Mouse (Mus musculus) intestine, embryonic 16.5 days (tissue): ENCODE measurements around the gene Bex1. TPM values are rescaled to one million over a fixed set of nuclear protein-coding genes. Genes with fewer than 3 reads are reported as not detected.
A peak's percentile ranks its signal among the peaks of the same experiment; 100 is the strongest.

Experiments used
- ATAC-seq: fragments of 200-750 bp; cut with Nextera tagmentation; 2 replicates; pipeline ENCODE4 v1.8.0; 2017; ENCODE audit warnings: moderate TSS enrichment, moderate library complexity
- H3K27ac ChIP-seq: fragments of 300-500 bp; sonication (generic); 2 replicates; pipeline ENCODE4 v1.5.1; 2014; ENCODE audit warnings: mild to moderate bottlenecking, low read length
- H3K27me3 ChIP-seq: fragments of 300-500 bp; sonication (generic); replicated peaks from 2 replicates; pipeline ENCODE4 v1.6.1; 2014; ENCODE audit warnings: low read length, control low read depth, mixed read lengths; ENCODE audit not compliant: control insufficient read depth, insufficient read depth
- H3K36me3 ChIP-seq: fragments of 300-500 bp; sonication (generic); 2 replicates; pipeline ENCODE4 v1.6.1; 2014; ENCODE audit warnings: low read length, control low read depth; ENCODE audit not compliant: control insufficient read depth, insufficient read depth
- H3K4me1 ChIP-seq: fragments of 300-500 bp; sonication (generic); 2 replicates; pipeline ENCODE4 v1.6.1; 2014; ENCODE audit warnings: low read length, control low read depth, mixed read lengths; ENCODE audit not compliant: control insufficient read depth, insufficient read depth
- H3K4me2 ChIP-seq: fragments of 300-500 bp; sonication (generic); 2 replicates; pipeline ENCODE4 v1.6.1; 2014; ENCODE audit warnings: low read depth, low read length, control low read depth
- H3K4me3 ChIP-seq: fragments of 300-500 bp; sonication (generic); 2 replicates; pipeline ENCODE4 v1.5.1; 2014; ENCODE audit warnings: mild to moderate bottlenecking, low read length
- H3K9ac ChIP-seq: fragments of 300-500 bp; sonication (generic); 2 replicates; pipeline ENCODE4 v1.6.1; 2014; ENCODE audit warnings: low read depth, low read length
- H3K9me3 ChIP-seq: fragments of 300-500 bp; sonication (generic); 2 replicates; pipeline ENCODE4 v1.6.1; 2016; ENCODE audit warnings: low read length, control low read depth; ENCODE audit not compliant: control insufficient read depth
- WGBS: fragments of 180-500 bp; shearing (Covaris S2); extraction: QIAGEN DNeasy Blood & Tissue Kit; methylation state at CpG from one replicate; pipeline ENCODE4 v1.1.7; 2014; 5-methylcytosine and 5-hydroxymethylcytosine counted together
- polyA plus RNA-seq: library from polyadenylated mRNA; unstranded; fragments of >200 nt; fragmentation: Nextera tagmentation; extraction: Ambion mirVana; gene quantifications from 2 replicates; pipeline ENCODE4 v1.2.1, GENCODE M21; 2015

The Bex1 gene
- polyA plus RNA-seq, 1 experiment from 2014 or later = 167 TPM

DNA sequence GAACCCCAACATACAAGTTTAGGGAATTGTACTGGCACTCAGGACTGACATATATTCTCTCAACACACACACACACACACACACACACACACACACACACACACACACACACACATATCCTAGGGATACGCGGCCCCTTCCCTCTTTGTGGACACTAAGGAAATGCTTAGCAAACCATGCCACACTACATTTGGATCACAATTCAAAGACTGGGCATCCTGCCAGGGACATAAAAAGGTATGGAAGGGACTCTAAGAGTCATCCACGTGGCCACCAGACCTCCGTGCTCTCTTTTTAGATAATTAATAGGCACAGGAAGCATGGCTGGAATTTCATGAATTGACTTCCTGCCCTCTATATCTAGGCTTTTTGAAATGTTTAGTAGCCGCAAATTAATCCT, 12.5 kb upstream of the Bex1 start:
- H3K4me3 ChIP-seq = no peak overlapping the region
- H3K4me2 ChIP-seq = no peak overlapping the region
- H3K36me3 ChIP-seq = no peaks in the 10 kb centered on the region
- H3K27ac ChIP-seq = no peak overlapping the region
- WGBS = 41% methylated on average over 5 of the region's 5 CpGs
- no peak for ATAC-seq
- H3K9ac ChIP-seq = no peak overlapping the region
- H3K9me3 ChIP-seq = no peaks in the 10 kb centered on the region
- no peaks in the 10 kb centered on the region for H3K27me3 ChIP-seq
- H3K4me1 ChIP-seq = no peaks in the 10 kb centered on the region

DNA sequence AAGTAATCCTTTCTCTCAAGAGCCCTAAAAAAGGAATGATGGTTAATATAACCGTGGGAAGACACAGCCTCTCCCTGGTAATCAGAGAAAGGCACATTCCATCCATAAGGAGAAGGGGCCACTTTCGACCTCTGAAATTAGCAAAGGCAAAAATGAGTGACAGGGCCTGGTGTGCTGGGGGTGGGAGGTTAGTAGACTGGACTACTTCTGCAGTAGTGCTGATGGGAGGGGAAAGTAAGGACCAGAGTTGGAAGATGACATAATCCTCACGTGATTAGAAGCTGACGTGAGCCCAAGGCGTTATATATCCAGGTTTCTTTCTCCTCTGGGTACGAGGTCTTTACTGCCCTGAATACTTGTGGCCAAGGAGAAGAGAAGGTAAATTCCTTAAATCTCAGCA, 8.4 kb upstream of the Bex1 start:
- Histone ChIP-seq H3K4me3 (no peak overlapping the region), H3K36me3 (no peaks in the 10 kb centered on the region), H3K27ac (no peak overlapping the region), H3K4me2 (no peak overlapping the region), H3K9me3 (no peaks in the 10 kb centered on the region), H3K9ac (no peak overlapping the region), H3K4me1 (no peaks in the 10 kb centered on the region), H3K27me3 (no peaks in the 10 kb centered on the region)
- no peak for ATAC-seq
- 80% methylated on average over 6 of the region's 6 CpGs for WGBS

DNA sequence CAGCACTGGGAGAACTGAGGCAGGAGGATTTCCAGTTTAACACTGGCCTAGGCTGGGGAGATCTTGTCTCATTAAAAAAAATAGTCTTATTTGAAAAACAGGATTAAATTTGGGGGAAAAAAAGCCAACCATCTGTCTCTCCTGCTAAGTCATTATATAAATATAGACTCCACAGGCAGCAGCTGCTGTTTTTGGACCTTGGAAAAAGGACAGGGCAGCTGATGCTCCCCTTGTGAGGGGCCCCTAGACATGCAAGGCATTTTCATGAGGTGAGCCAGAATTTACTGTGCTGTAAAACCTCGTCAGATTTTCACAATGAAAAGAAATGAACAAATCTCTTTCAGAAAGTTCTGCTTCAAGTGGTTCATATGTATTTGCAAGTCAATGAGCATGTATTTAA, 990 bp upstream of the Bex1 start:
- Histone ChIP-seq H3K4me1 (no peaks in the 10 kb centered on the region), H3K4me3 (no peak overlapping the region), H3K27ac (no peak overlapping the region), H3K27me3 (no peaks in the 10 kb centered on the region), H3K9me3 (no peaks in the 10 kb centered on the region), H3K36me3 (no peaks in the 10 kb centered on the region), H3K9ac (no peak overlapping the region), H3K4me2 (no peak overlapping the region)
- no peak for ATAC-seq
- WGBS = 45% methylated on average over 1 of the region's 1 CpGs

DNA sequence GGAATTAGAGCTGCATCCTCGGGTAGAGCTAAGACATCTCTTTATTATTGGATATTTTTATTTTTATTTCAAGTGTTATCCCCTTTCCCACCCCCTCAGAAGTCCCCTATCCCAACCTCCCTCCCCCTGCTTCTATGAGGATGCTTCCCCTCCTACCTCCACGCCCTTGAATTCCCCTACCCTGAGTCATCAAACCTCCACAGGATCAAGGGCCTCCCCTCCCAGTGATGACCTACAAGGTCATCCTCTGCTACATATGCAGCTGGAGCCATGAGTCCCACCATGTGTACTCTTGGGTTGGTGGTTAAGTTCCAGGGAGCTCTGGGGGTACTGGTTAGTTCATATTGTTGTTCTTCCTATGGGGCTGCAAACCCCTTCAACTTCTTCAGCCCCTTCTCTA, 1.9 kb downstream of the Bex1 start:
- Histone ChIP-seq H3K9ac (no peak overlapping the region), H3K9me3 (no peaks in the 10 kb centered on the region), H3K4me3 (no peak overlapping the region), H3K4me1 (no peaks in the 10 kb centered on the region), H3K36me3 (no peaks in the 10 kb centered on the region), H3K4me2 (no peak overlapping the region), H3K27me3 (no peaks in the 10 kb centered on the region), H3K27ac (no peak overlapping the region)
- 57% methylated on average over 2 of the region's 2 CpGs for WGBS
- ATAC-seq = no peak

DNA sequence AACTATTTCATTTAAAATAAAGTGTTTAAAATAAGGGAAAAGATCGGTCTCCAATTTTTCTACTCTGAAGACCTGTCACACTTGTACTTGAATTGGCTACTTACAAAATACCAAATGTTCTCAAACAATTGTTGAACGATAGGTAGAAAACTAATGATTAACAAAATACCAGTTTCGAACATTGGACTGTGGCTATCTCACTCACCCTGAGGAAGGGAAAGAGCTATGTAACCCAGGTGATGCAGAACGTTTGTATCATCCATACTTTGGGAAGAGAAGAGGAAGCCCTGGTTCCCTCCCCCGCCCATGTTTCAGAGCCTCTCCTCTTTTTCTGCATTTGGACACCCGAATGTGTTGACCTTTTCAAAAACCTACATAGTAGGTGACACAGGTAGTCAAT, 10.9 kb downstream of the Bex1 start:
- no peaks in the 10 kb centered on the region for H3K9me3 ChIP-seq
- peak; percentile 67 for ATAC-seq
- H3K27me3 ChIP-seq = no peaks in the 10 kb centered on the region

DNA sequence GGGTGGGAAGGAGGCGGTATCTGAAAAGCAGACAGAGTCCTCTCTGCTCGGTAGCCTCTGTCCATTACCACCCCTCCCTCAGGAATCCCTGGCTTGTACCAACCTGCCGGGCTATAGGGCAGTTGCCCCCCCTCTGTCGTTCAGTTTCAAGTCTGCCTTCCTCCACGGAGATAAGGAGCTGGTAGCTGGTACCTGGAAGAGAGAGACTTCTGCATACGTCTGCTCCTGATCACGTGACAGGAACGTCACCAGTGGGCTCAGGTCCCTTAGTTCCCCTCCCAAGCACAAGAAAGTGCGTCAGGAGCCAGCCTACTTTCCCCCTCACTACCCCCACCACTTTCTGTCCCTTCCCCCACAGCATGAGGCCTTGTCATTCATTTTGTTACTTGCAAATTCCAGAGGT, 11.6 kb downstream of the Bex1 start, which contains the start of gene Tceal5:
TSS of gene Tceal5 (minus strand) at position 213 of the 403 bp plus-strand sequence.
- Histone ChIP-seq H3K9ac (peak within 1 kb of the TSS; percentile 49; the same call in 1 of the 2 replicates), H3K4me3 (peak within 1 kb of the TSS; percentile 47), H3K27ac (no peak within 1 kb of the TSS), H3K27me3 (no peaks in the 10 kb centered on the region), H3K4me1 (no peaks in the 10 kb centered on the region), H3K36me3 (no peaks in the 10 kb centered on the region), H3K4me2 (peak within 1 kb of the TSS; percentile 53), H3K9me3 (no peaks in the 10 kb centered on the region)
- 13% methylated on average over 9 of the region's 9 CpGs for WGBS
- ATAC-seq = peak; percentile 78

More for the DNA sequence above, 10.9 kb downstream of the Bex1 start:
- Histone ChIP-seq H3K4me1 (no peaks in the 10 kb centered on the region), H3K4me2 (no peak overlapping the region), H3K9ac (no peak overlapping the region), H3K27ac (no peak overlapping the region), H3K4me3 (no peak overlapping the region), H3K36me3 (no peaks in the 10 kb centered on the region)
- WGBS = 70% methylated on average over 6 of the region's 6 CpGs

DNA sequence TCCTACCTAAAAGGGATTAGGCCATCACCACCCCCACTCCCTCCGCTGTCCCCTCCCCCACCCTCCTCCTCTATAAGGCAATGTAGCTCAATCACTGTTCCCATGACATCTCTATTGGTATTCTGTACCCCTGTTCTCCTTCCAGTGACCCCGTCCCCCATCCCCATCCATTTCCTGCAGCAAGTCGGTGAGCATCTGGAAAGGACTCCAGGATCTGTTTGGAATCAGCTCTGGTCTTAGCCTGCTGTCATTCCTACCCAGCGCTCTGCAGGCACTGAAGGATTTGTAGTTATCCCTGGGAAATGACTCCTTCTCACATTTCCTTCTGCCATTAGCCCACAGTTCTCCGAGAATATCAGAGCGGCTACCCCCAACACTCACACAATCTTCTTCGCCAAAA, 12.1 kb downstream of the Bex1 start:
- H3K4me2 ChIP-seq = peak overlapping the region; percentile 53
- no peaks in the 10 kb centered on the region for H3K9me3 ChIP-seq
- peak overlapping the region; percentile 47 for H3K4me3 ChIP-seq
- H3K4me1 ChIP-seq = no peaks in the 10 kb centered on the region
- WGBS = 16% methylated on average over 7 of the region's 7 CpGs
- no peaks in the 10 kb centered on the region for H3K36me3 ChIP-seq
- peak; percentile 45 for ATAC-seq
- no peaks in the 10 kb centered on the region for H3K27me3 ChIP-seq
- no peak overlapping the region for H3K27ac ChIP-seq
- H3K9ac ChIP-seq = peak overlapping the region; percentile 49; the same call in 1 of the 2 replicates

DNA sequence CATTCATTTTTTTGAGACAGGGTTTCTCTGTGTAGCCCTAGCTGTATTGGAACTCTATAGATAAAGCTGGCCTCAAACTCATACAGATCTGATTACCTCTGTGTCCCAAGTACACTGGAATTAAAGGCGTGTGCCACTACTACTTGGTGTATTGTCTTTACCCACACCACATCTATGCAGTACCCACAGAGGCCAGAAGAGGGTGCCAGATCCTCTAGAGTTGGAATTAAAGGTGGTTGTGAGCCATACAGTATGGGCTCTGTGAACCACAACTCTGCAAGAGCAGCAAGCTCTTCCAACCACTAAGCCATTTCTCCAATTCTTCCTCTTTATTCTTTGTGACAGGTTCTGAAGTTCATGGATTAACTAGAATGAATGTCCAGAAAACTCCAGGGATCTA, 18.4 kb downstream of the Bex1 start:
- Histone ChIP-seq H3K9ac (no peak overlapping the region), H3K4me3 (no peak overlapping the region), H3K27ac (no peak overlapping the region), H3K36me3 (no peaks in the 10 kb centered on the region), H3K4me2 (no peak overlapping the region), H3K9me3 (0 out of 2 replicates have a peak, but pooled peaks cover 3% of the 10 kb centered on the region), H3K27me3 (no peaks in the 10 kb centered on the region), H3K4me1 (no peaks in the 10 kb centered on the region)
- 57% methylated on average over 1 of the region's 1 CpGs for whole genome bisulfite sequencing
- ATAC-seq = no peak

DNA sequence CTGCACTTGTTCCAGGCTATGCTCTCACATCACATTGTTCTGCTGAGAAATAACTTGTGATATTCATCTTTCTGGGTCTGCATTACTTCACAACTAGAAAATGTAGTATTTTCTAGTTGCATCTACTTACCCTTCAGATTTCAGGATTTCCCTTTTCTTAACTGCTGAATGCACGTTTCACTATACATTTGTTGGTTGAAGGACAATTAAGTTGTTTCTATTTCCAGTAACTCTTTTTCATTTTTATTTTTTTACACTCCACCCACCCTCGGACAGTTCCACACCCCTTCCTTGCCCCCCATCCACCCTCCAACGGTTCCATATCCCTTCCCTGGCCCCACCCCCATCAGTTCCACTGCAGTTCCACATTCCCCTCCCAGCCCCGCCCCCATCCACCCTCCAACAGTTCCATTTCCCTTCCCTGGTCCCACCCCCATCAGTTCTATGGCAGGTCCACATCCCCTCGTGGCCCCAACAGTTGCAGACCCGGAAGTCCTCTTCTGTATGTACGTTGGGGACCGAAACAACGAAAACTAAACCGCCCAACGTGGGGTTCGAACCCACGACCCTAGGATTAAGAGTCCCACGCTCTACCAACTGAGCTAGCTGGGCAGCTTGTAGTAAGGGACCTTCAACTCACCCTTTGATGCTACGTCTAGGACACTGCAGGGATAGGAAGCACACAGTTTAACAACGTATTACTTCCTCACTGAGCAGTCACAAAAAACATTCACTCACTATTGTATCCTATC, 19.9 kb downstream of the Bex1 start:
- H3K9ac ChIP-seq = no peak overlapping the region
- H3K9me3 ChIP-seq = 0 out of 2 replicates have a peak, but pooled peaks cover 3% of the 10 kb centered on the region
- no peak overlapping the region for H3K4me2 ChIP-seq
- H3K4me3 ChIP-seq = no peak overlapping the region
- WGBS = 80% methylated on average over 16 of the region's 16 CpGs
- H3K27ac ChIP-seq = no peak overlapping the region
- no peaks in the 10 kb centered on the region for H3K27me3 ChIP-seq
- no peaks in the 10 kb centered on the region for H3K4me1 ChIP-seq
- ATAC-seq = no peak
- H3K36me3 ChIP-seq = no peaks in the 10 kb centered on the region

DNA sequence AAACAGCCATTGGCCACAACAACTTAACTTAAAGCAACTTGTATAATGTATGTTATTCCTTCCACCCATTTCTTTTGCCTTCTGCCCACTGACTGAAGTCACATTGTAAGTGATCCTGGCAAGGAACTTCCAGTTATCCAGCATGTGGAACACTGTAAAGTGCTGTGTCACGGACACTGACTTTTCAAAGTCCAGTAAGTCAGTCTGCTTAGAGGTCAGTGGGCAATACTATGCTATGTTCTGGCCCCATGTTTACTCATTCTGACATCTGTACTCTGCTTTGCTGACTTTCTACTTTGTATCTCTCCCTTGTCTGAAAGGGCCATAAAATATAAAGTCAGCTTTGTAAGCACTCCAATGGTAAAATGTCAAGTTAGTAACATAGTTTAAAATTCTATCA, 32.2 kb downstream of the Bex1 start:
- Histone ChIP-seq H3K9ac (no peak overlapping the region), H3K4me1 (no peaks in the 10 kb centered on the region), H3K4me3 (no peak overlapping the region), H3K9me3 (no peaks in the 10 kb centered on the region; the same call in 1 of the 2 replicates), H3K4me2 (no peak overlapping the region), H3K27ac (no peak overlapping the region), H3K27me3 (no peaks in the 10 kb centered on the region), H3K36me3 (no peaks in the 10 kb centered on the region)
- ATAC-seq = no peak
- 80% methylated on average over 1 of the region's 1 CpGs for WGBS
